Mouse (Mus musculus) C2C12 (cell line): ENCODE data around the gene Ggta1.

Experiments used
- CEBPB ChIP-seq: IDR thresholded peaks from one replicate; pipeline ENCODE4 v1.6.1; 2011; ENCODE audit warnings: low read depth, mild to moderate bottlenecking, control low read depth, moderate library complexity
- CTCF ChIP-seq: IDR thresholded peaks from one replicate; pipeline ENCODE4 v1.5.1; 2011; ENCODE audit not compliant: control insufficient read depth, insufficient read depth, insufficient read length
- MAX ChIP-seq: IDR thresholded peaks from one replicate; pipeline ENCODE4 v1.6.1; 2011; ENCODE audit warnings: mild to moderate bottlenecking, control low read depth
- MYOD1 ChIP-seq: IDR thresholded peaks from one replicate; pipeline ENCODE4 v1.6.1; 2011; ENCODE audit warnings: low read depth; ENCODE audit not compliant: control insufficient read depth, insufficient read length
- MYOG ChIP-seq: IDR thresholded peaks from one replicate; pipeline ENCODE4 v1.6.1; 2011; ENCODE audit not compliant: control insufficient read depth, insufficient read length; ENCODE audit errors: extremely low read depth
- USF1 ChIP-seq: IDR thresholded peaks from one replicate; pipeline ENCODE4 v1.6.1; 2011; ENCODE audit warnings: low read depth, mild to moderate bottlenecking, control low read depth, moderate library complexity

- no peak for TF ChIP-seq CTCF
- TF ChIP-seq MYOG: no peak
- no peak for TF ChIP-seq MYOD1
- TF ChIP-seq MAX: no peak
- TF ChIP-seq CEBPB: no peak
- TF ChIP-seq USF1: no peak
Measured at GRCm38 (mm10) chr2:35464548-35464947, 1.5 kb upstream of the Ggta1 start.
